Mouse (Mus musculus): Measurements from ENCODE around the gene Fhdc1. TPM values are rescaled to one million over a fixed set of nuclear protein-coding genes. Genes with fewer than 3 reads are reported as not detected.

Fhdc1 gene
- polyA plus RNA-seq, 1 experiment = 10.5 TPM

DNA sequence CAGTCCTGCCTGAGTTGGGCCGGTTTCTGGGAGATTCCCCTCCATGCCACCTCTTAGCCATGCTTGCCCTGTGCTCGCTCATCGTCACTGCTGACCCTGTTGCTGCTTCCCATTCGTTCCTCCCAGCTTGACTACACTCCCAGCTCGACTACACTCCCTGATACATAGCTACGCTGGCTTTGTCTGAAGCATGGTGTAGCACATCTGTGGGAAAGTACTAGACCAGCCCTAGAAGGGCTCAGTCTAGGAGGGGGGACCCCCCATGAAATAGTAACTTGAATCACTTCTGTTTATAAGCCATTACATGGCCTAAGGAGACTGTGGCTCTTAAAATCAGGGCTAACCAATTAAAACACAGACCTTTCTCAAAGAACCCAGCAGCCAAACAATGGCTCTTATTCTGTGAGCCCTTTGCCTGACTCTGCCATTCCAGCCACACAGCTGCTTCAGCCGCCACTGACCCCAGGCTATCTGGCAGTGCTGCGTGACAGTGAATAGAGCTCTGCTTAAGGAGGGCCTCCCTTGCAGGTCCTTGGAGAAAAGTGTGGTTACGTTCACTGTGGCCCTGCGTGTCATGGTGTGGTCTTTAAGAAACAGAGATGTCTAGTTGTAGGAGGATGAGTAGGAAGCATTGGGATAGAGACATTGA lies 47.3 kb downstream of the Fhdc1 start:
- DNase-seq (ENCODE audit: low spot score) = no peak

DNA sequence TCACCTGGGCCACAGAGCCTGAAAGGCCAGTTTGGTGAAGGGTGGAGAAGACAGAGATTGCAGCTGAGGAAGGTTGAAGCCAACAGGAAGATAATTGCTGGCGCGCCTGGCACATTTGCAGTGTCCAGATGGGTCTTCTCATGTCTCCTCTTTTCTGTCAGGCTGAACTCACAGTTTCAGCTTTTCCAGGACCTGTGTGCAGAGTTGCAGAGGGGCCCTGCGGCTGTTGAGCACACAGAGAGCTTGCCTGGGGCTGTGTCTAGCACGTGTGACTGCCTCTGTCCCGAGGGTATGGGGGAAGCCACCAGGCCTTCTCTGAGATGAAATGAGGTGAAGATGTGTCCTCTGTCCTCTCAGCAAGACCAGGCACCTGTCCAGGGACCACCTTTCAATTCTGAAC lies 49.0 kb downstream of the Fhdc1 start:
- no peak for DNase-seq (ENCODE audit: low spot score)

DNA sequence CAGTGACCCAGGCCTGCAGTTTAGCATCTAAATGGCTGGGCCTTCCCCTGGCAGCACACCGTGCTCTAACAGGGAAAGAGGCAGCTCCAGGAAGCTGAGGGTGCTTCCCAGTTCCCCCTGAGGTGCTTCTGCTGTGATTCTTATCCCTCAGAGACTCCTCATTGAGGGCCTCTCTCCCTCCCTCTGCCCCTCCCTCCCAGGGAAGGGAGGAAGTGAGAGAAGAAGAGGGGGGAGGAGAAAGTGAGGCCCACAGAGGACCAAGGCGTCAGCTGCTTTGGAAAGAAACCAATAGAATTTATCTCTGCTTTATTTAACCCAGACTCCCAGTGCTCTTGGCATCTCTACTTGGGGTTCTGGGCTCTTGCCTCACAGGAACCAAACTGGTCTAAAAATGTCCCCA lies 50.1 kb downstream of the Fhdc1 start:
- no peak for DNase-seq (ENCODE audit: low spot score)

DNA sequence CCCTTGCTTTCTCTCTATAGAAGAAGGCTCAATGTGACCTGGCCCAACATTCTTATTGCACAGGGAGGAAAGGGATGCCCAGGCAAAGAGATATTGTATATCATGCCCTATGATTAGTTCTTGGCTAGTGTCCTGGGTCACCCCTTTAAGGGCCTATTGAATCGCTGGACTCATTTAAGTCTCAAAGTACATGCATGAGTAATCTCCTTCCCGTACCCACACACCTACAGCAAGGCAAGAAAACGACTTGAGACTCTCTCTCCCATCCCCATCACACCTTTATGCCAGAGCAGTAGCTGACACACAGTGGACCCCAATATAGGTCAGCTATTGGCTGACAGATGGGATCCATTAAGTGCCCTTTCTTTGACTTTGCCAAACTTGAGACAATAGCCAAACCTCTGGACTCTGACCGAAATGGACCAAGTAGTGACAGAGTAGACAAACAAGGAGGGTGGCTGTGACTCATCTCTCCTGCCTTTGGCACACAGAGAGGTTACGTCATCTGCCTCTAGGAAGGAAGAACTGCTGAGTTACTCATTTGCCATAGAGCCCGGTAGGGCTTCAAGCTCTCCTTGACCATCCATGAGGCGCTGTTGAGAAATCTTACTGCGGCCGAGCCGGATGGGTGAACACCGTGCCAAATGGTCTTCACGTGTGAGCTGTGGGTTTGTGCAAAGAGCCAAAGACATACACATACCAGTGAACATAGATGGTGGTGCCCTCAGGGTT lies 51.1 kb downstream of the Fhdc1 start:
- no peak for DNase-seq (ENCODE audit: low spot score)

DNA sequence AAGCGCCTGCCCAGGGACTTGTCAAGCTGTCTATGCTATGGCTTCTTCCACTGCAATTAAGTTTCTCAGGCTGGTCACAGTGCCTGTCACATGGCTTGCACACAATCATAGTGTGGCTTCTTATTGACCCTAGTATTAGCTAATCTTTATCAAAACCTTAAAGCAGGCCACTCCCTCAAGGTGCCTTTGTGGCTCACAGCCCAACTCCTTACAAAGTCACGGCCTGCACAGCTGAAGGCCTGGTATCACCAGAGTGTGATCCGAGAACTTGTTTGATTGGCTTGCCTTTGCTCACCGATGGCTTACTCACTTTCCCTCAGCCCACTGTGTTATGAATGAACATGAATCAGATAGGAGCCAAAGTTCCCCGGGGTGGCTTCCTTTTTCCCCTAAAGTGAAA lies 52.5 kb downstream of the Fhdc1 start:
- no peak for DNase-seq (ENCODE audit: low spot score)

DNA sequence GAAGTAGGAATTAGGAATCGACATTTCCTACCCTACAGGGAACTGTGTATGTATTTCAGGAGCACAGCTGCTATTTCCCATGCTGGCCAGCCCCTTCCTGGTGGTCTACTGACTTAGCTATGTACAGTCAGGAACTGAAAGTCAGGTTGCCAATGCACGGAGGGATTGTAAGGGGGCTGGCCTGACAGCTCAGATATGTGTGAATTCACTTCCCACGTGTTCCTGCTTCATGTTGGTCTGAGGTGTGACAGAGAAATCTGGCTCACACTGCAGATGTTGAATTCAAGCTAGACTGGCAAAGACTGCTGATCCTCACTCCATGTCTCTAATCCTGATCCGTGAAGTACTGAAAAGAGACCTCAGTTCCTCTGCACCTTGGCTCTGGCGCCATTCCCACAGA lies 57.9 kb downstream of the Fhdc1 start:
- no peak for DNase-seq (ENCODE audit: low spot score)

DNA sequence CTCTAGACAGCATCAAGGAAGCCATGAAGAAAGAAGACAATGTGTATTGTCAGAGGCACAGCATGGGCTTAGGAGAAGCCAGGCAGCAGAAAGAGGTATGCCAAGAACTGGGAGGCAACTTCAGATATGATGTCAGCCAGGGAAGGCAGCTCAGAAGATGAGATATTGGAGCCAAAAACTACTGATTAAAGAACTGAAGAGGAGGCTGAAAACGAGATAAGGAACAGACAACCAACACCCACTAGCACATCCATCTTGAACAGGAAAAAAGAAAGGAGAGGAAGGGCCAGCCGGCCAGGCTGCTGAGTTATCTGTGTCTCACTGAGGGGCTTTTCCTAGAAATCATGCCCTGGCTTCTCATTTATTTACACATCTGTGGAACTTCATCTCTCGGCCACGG lies 66.4 kb downstream of the Fhdc1 start:
- no peak for DNase-seq (ENCODE audit: low spot score)

DNA sequence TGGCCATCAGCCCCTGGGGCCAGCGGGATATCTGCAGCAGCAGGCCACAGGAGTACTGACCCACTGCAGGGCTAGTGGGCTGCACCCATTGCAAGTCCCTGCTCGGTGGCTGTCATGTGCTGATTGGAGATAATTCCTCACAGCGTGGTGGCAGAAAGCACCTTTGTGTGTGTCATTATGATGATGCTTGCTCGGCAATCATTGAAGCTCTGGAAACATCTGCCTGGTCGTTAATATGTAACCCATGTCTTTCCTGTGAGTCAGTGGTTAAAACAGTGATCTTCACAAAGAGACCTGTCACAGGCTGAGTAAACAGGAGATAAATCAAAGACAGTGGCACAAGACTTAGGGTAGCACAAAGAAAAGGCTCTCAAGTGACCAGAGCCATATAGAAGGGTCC lies 67.3 kb downstream of the Fhdc1 start:
- no peak for DNase-seq (ENCODE audit: low spot score)

DNA sequence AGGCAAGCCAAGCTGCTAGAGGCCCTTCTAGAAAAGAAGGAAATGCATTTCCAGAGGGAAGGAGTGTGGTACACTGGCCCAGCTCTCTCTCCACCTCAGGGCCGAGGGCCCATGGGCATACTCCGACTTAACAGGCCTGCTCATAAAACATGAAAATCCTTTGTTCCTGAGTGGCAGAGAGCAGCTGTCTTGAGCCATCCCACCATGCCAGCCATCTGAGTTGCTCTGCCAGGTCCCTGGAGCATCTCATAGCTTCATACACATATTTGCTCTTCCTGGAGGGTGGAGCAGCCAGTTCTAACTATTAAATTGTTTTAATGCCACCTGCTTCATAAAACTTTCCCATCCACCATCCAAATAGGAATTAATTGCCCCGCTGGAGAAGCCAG lies 70.8 kb downstream of the Fhdc1 start:
- DNase-seq (ENCODE audit: low spot score) = no peak

DNA sequence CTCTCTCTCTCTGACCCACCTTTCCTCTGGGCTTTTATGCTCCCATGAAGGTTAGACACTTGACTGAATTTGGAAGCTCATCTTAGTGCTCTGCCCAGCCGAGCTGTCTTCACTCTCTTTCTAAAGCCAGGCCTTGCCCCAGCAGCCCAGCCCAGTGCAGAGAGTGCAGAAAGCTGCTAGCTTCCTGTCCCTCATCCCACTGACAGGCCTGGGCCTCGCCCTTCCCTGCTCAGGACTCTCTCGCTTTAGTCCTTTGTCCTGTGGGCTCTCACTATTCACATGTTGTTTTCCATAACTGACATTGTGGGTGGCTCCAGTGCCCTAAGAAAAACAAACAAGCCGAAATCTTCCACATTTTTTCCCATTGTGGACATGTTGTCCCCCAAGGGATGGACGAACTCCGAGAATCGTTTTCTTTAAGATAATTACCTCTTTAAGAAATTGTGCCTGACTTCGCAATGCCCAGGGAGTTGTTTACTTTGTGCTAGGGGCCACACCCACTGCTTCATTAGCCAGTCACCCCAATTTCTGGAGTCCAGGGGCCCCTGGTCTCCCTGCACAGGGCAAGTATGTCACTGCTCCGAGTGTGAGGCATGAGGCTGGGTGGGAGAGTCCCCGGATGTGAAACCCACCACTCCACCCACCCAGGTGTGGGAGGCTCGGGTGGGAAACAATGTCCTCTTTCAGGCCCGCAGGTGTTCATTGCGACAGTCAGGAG lies 71.3 kb downstream of the Fhdc1 start:
- no peak for DNase-seq (ENCODE audit: low spot score)

DNA sequence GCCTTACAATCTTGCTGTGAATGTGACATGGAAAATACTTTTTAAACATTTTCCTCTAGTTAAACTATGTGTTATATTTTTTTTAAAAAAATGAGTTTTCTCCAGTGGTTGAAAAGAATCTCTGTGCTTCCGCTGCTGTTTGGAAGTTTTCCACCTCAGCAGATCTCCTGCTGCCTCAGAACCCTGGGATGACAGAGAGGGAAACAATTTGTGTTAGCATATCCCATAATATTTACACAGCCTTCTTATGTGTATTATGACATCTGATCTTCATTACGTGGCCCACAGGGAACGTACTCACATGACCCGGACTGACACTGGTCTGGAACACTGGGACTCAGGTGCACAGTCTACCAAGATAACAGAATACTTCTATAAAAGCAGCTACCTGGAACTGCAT lies 74.7 kb downstream of the Fhdc1 start:
- no peak for DNase-seq (ENCODE audit: low spot score)

DNA sequence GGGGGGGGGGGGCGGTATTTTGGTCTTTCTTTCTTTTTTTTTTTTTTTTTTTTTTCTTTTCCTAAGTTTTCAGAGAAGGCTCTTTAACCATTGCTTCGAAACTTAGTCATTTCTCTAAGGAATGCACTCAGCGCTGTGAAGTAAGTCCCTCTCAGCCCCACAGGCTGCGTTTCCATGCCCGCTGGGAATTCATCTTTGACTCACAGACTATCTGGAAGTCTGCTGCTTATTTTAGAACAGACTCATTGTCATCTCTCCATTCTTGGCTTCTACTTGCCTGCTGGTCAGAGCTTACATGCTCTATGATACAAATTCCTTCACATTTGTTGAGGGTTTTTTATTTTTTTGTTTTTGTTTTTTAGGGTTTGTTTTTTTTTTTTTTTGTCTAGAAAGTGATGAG lies 76.8 kb downstream of the Fhdc1 start:
- no peak for DNase-seq (ENCODE audit: low spot score)

DNA sequence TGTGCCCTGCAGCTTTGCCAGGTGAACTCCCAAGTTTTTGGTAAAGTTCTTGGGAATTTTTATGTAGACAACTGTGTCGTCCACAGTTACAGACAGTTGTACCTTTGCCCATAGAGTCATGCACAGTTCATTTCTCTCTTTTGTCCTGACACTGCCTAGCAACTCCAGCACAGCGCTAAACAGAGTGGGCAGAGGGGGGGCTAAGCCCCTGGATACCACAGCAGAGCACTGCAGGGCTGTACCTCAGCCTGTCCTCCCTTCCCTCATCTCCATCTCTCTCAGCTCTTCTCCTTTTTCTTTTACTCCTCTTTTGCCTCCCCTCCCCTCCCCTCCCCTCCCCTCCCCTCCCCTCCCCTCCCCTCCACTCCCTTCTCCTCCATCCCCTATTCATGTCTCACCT lies 77.5 kb downstream of the Fhdc1 start:
- DNase-seq (ENCODE audit: low spot score) = no peak

DNA sequence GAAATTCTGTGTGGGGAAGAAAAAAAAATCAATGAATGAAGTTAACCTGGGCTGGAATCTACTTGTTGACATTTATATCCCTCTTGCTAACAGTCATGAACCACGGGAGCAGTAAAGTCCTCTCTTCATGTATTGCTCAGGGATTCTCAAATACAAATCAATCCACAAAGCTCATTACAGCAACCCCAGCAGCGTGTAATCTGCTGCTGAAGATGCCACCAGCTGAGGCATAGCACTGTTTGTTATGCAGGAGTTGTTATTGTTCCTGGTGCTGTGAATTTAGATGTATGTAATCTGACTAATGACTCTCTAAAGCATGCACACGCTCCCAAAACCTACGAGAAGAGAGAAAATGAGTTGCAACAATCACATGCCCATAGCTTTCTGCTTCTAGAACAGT lies 82.3 kb downstream of the Fhdc1 start:
- no peak for DNase-seq (ENCODE audit: low spot score)

DNA sequence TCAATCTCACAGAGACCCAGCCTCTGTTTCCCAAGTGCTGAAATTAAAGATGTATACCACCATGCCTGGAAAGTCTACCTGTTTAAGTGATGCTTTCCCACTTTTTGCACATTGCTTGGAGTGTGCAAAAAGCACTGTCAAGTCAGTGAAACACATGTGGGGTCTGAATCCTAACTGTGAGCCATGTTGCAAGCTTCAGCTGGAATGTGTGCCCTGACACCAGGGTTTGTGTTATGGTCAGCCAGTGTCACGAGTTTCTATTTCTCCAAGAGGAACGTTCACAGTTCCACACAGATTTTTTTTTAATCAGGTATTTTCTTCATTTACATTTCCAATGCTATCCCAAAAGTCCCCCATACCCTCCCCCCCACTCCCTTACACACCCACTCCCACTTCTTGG lies 84.0 kb downstream of the Fhdc1 start:
- no peak for DNase-seq (ENCODE audit: low spot score)

DNA sequence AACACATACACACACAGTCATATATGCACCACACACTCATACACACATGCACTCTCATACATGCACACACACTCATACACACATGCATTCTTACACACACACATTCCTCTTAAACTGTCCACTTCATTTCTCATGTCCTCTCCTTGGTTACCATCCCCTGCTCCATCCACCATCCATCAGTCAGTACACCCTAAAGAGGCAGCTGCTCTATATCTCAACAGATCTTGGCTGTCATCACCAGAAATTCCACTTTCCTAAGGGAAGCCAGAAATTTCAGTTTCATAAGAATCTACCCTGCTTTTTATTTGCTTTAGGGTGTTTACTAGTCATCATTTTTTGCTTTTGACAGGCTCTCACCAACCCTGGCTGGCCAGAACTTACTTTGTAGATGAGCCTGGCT lies 84.4 kb downstream of the Fhdc1 start:
- DNase-seq (ENCODE audit: low spot score) = no peak

DNA sequence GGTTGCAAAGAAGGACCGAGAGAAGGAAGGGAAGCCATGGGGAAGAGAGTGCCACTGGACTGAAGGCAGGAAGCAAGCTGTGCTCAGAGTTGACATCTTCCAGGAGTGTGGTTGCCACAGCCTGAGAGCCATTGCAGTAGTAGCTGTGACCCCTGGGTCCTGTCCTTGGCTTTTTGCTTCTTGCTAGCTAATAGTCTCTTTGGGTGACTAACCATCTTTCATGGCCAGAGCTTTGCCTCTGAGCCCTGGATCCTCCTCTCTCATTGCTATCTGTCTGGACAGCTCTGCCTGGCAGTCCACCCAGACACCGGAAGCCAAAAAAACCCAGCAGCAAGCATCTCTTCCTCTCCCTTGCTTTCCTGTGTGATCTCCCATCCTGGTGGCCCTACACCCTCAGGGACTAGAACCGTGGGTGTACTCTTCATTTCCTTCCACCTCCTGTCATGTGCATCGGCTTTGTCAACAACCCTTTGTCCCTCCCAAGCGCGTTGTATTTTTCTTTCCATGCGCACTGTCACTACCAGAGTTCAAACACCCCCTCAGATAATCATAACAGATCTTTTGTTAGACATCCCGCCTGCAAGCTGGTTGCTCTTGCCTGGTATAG lies 85.3 kb downstream of the Fhdc1 start:
- no peak for DNase-seq (ENCODE audit: low spot score)

Other genes starting within 250 kb of the Fhdc1 start
- 6.6 and 8.9 TPM in 2 replicates for gene Trim2, start 173.6 kb downstream of the Fhdc1 start, polyA plus RNA-seq (2012; rRNA removed)
- 48.8 and 49.5 TPM in 2 replicates for gene Arfip1, start 102.2 kb upstream of the Fhdc1 start, polyA plus RNA-seq (2012; rRNA removed)
- gene Tigd4, start 113.1 kb upstream of the Fhdc1 start, polyA plus RNA-seq (2012; rRNA removed) = 0.26 and 0.32 TPM in 2 replicates
- gene Tmem154, start 185.8 kb upstream of the Fhdc1 start, polyA plus RNA-seq (2012; rRNA removed) = 37.8 and 40.6 TPM in 2 replicates